Mouse (Mus musculus) small intestine, adult 2 months (tissue): ENCODE results near the gene Anln.
"Not testable (repeated sequence)": the region's sequence is repeated elsewhere in the genome, so short reads cannot be mapped to it uniquely, and the experiment has no call there.

Experiments
- CTCF ChIP-seq: fragments of 200-500 bp; IDR thresholded peaks from 2 replicates; pipeline ENCODE4 v1.5.1; 2012; ENCODE audit warnings: low read depth, mild to moderate bottlenecking, control low read depth, inconsistent platforms, low read length, moderate library complexity, mixed read lengths; ENCODE audit not compliant: insufficient replicate concordance, insufficient read length; ENCODE audit errors: extremely low read depth
- POLR2A ChIP-seq: fragments of 200-500 bp; IDR thresholded peaks from 2 replicates; pipeline ENCODE4 v1.6.1; 2012; ENCODE audit warnings: low read depth, mild to moderate bottlenecking, control low read depth, inconsistent platforms, low read length, moderate library complexity

DNA sequence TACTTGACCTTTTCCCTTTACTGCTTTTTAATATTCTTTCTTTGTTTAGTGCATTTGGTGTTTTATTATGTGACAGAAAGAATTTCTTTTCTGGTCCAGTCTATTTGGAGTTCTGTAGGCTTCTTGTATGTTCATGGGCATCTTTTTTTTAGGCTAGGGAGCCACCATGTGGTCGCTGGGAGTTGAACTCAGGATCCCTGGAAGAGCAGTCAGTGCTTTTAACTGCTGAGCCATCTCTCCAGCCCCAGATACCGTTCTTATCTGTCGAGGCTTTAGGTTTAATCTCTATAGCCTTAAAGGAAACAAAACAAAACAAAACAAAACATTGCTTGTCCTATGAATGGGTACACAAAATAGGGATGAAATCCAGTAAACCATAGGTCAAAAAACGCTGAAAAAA, 19.4 kb upstream of the Anln start:
- not testable (repeated sequence) for TF ChIP-seq POLR2A, CTCF
